Mouse (Mus musculus) stomach, embryonic 16.5 days (tissue): ENCODE results near the gene Lrrc55. TPM values are rescaled to one million over a fixed set of nuclear protein-coding genes. Genes with fewer than 3 reads are reported as not detected.
A peak's percentile ranks its signal among the peaks of the same experiment; 100 is the strongest.

Source experiments
- ATAC-seq: fragments of 200-750 bp; cut with Nextera tagmentation; 2 replicates; pipeline ENCODE4 v1.8.0; 2017; ENCODE audit warnings: moderate number of reproducible peaks, moderate TSS enrichment; ENCODE audit not compliant: insufficient read depth, low FRiP score
- H3K27ac ChIP-seq: fragments of 300-500 bp; sonication (generic); 2 replicates; pipeline ENCODE4 v1.5.1; 2014; ENCODE audit warnings: low read length
- H3K27me3 ChIP-seq: fragments of 300-500 bp; sonication (generic); 2 replicates; pipeline ENCODE4 v1.6.1; 2014; ENCODE audit warnings: low read length, control low read depth, mixed read lengths; ENCODE audit not compliant: control insufficient read depth, insufficient read depth
- H3K36me3 ChIP-seq: fragments of 300-500 bp; sonication (generic); 2 replicates; pipeline ENCODE4 v1.6.1; 2014; ENCODE audit warnings: low read length; ENCODE audit not compliant: control insufficient read depth, insufficient read depth
- H3K4me1 ChIP-seq: fragments of 300-500 bp; sonication (generic); 2 replicates; pipeline ENCODE4 v1.6.1; 2014; ENCODE audit warnings: low read length, control low read depth, mixed read lengths; ENCODE audit not compliant: control insufficient read depth, insufficient read depth
- H3K4me2 ChIP-seq: fragments of 300-500 bp; sonication (generic); 2 replicates; pipeline ENCODE4 v1.6.1; 2014; ENCODE audit warnings: low read depth, low read length, mixed read lengths
- H3K4me3 ChIP-seq: fragments of 300-500 bp; sonication (generic); replicated peaks from 2 replicates; pipeline ENCODE4 v1.5.1; 2014; ENCODE audit warnings: mild to moderate bottlenecking, low read length
- H3K9ac ChIP-seq: fragments of 300-500 bp; sonication (generic); 2 replicates; pipeline ENCODE4 v1.6.1; 2014; ENCODE audit warnings: low read length
- H3K9me3 ChIP-seq: fragments of 300-500 bp; sonication (generic); replicated peaks from 2 replicates; pipeline ENCODE4 v1.6.1; 2016; ENCODE audit warnings: low read length, control low read depth; ENCODE audit not compliant: control insufficient read depth
- WGBS: fragments of 180-500 bp; shearing (Covaris S2); extraction: QIAGEN DNeasy Blood & Tissue Kit; methylation state at CpG from one replicate; pipeline ENCODE4 v1.1.7; 2014; 5-methylcytosine and 5-hydroxymethylcytosine counted together
- polyA plus RNA-seq: library from polyadenylated mRNA; unstranded; fragments of >200 nt; fragmentation: Nextera tagmentation; extraction: Ambion mirVana; gene quantifications from 2 replicates; pipeline ENCODE4 v1.2.1, GENCODE M21; 2015

The Lrrc55 gene
- polyA plus RNA-seq, 1 experiment from 2014 or later, result 3.0 TPM

- Histone ChIP-seq H3K4me2 (no peak overlapping the region), H3K9me3 (no peaks in the 10 kb centered on the region), H3K27me3 (no peaks in the 10 kb centered on the region), H3K4me1 (peaks cover 6% of the 10 kb centered on the region; the same call in 1 of the 2 replicates), H3K9ac (no peak overlapping the region), H3K36me3 (no peaks in the 10 kb centered on the region), H3K27ac (no peak overlapping the region), H3K4me3 (no peak overlapping the region)
- WGBS, result 24% methylated on average over 1 of the region's 1 CpGs
- peak; percentile 33; the same call in 1 of the 2 replicates for ATAC-seq
Measured at GRCm38 (mm10) chr2:85131724-85132123, 65.3 kb downstream of the Lrrc55 start.

GRCm38 (mm10) chr2:85131226-85131625 lies 65.8 kb downstream of the Lrrc55 start:
- H3K4me2 ChIP-seq, result no peak overlapping the region

GRCm38 (mm10) chr2:85129496-85129971 lies 67.5 kb downstream of the Lrrc55 start:
- no peaks in the 10 kb centered on the region for H3K9me3 ChIP-seq
- no peaks in the 10 kb centered on the region for H3K36me3 ChIP-seq
- H3K27ac ChIP-seq, result no peak overlapping the region; the same call in 1 of the 2 replicates
- H3K9ac ChIP-seq, result no peak overlapping the region
- H3K4me2 ChIP-seq, result no peak overlapping the region
- WGBS, result 40% methylated on average over 6 of the region's 6 CpGs
- no peaks in the 10 kb centered on the region for H3K27me3 ChIP-seq
- H3K4me3 ChIP-seq, result no peak overlapping the region
- peak; percentile 63; the same call in 1 of the 2 replicates for ATAC-seq
- peaks cover 6% of the 10 kb centered on the region; the same call in 1 of the 2 replicates for H3K4me1 ChIP-seq

More at GRCm38 (mm10) chr2:85131226-85131625, 65.8 kb downstream of the Lrrc55 start:
- no peak for ATAC-seq
- H3K9ac ChIP-seq, result no peak overlapping the region
- WGBS, result 25% methylated on average over 2 of the region's 2 CpGs
- 0 out of 2 replicates have a peak overlapping the region, but pooled peaks have one; percentile 14 for H3K27ac ChIP-seq
- H3K4me1 ChIP-seq, result peaks cover 6% of the 10 kb centered on the region; the same call in 1 of the 2 replicates
- no peaks in the 10 kb centered on the region for H3K36me3 ChIP-seq
- H3K4me3 ChIP-seq, result no peak overlapping the region
- no peaks in the 10 kb centered on the region for H3K27me3 ChIP-seq
- H3K9me3 ChIP-seq, result no peaks in the 10 kb centered on the region

- peak; percentile 85 for ATAC-seq
- Histone ChIP-seq H3K4me3 (no peak overlapping the region), H3K27me3 (no peaks in the 10 kb centered on the region), H3K9ac (no peak overlapping the region), H3K36me3 (no peaks in the 10 kb centered on the region), H3K27ac (no peak overlapping the region), H3K4me1 (no peaks in the 10 kb centered on the region), H3K4me2 (no peak overlapping the region), H3K9me3 (no peaks in the 10 kb centered on the region)
- 30% methylated on average over 1 of the region's 1 CpGs for WGBS
Measured at GRCm38 (mm10) chr2:85123869-85124535, 73.0 kb downstream of the Lrrc55 start.

GRCm38 (mm10) chr2:85123187-85123868 lies 73.7 kb downstream of the Lrrc55 start:
- no peak overlapping the region for H3K4me2 ChIP-seq
- 24% methylated on average over 5 of the region's 5 CpGs for WGBS
- H3K27me3 ChIP-seq, result no peaks in the 10 kb centered on the region
- no peaks in the 10 kb centered on the region for H3K4me1 ChIP-seq
- H3K36me3 ChIP-seq, result no peaks in the 10 kb centered on the region
- no peak overlapping the region for H3K27ac ChIP-seq
- no peak; the same call in 1 of the 2 replicates for ATAC-seq
- H3K9me3 ChIP-seq, result no peaks in the 10 kb centered on the region
- no peak overlapping the region for H3K4me3 ChIP-seq
- H3K9ac ChIP-seq, result no peak overlapping the region

Other genes starting within 250 kb of the Lrrc55 start
- gene Prg2, start 216.7 kb downstream of the Lrrc55 start, polyA plus RNA-seq, result 2.2 and 2.4 TPM in 2 replicates
- gene Prg3, start 209.0 kb downstream of the Lrrc55 start, polyA plus RNA-seq, result 0.28 TPM in 1 of 2 replicates, not detected in the other
- gene Ssrp1, start 160.0 kb downstream of the Lrrc55 start, polyA plus RNA-seq, result 211 and 239 TPM in 2 replicates
- gene P2rx3, start 159.7 kb downstream of the Lrrc55 start, polyA plus RNA-seq, result 1.6 and 1.8 TPM in 2 replicates
- 66.9 and 81.6 TPM in 2 replicates for gene Tnks1bp1, start 149.2 kb downstream of the Lrrc55 start, polyA plus RNA-seq
- 75.8 and 81.7 TPM in 2 replicates for gene Aplnr, start 61.0 kb downstream of the Lrrc55 start, polyA plus RNA-seq
- not detected in 2 replicates for gene Olfr987, start 142.1 kb upstream of the Lrrc55 start, polyA plus RNA-seq
- gene Olfr988, start 166.0 kb upstream of the Lrrc55 start, polyA plus RNA-seq, result not detected in 2 replicates
- gene Olfr992, start 212.3 kb upstream of the Lrrc55 start, polyA plus RNA-seq, result not detected in 2 replicates
- not detected in 2 replicates for gene Olfr993, start 217.7 kb upstream of the Lrrc55 start, polyA plus RNA-seq
- gene Olfr994, start 239.3 kb upstream of the Lrrc55 start, polyA plus RNA-seq, result not detected in 2 replicates
- gene Olfr995, start 246.4 kb upstream of the Lrrc55 start, polyA plus RNA-seq, result not detected in 2 replicates